Mouse (Mus musculus): Measurements from ENCODE around the gene Cyp26c1.

- no peak for TF ChIP-seq POLR2A (IDR thresholded peaks at IDR 0.05; ENCODE audit: insufficient read depth, low read depth, low read length)
- TF ChIP-seq CTCF (IDR thresholded peaks at IDR 0.05; ENCODE audit: insufficient read depth, low read depth, low read length) = no peak
These were observed 17.1 kb downstream of the Cyp26c1 start for GRCm38 (mm10) chr19:37702377-37703076.

All from olfactory bulb, adult 2 months (tissue).